Mouse (Mus musculus) kidney, adult 2 months (tissue): ENCODE data around the gene Slc23a2.

Source experiments
- CTCF ChIP-seq: fragments of 200-500 bp; conservative IDR thresholded peaks from 2 replicates; pipeline ENCODE4 v1.5.1; 2011; ENCODE audit warnings: low read depth, mild to moderate bottlenecking, control low read depth, low read length, moderate library complexity, mixed read lengths; ENCODE audit not compliant: insufficient read depth, insufficient read length
- POLR2A ChIP-seq: fragments of 200-500 bp; IDR thresholded peaks from one replicate; pipeline ENCODE4 v1.6.1; 2011; ENCODE audit warnings: low read depth, low read length, control low read depth

- no peak for TF ChIP-seq CTCF
- TF ChIP-seq POLR2A: no peak
These were observed 89.6 kb downstream of the Slc23a2 start for GRCm38 (mm10) chr2:132055349-132055753.
